Mouse (Mus musculus): ENCODE results near the gene Camk1d. TPM values are rescaled to one million over a fixed set of nuclear protein-coding genes. Genes with fewer than 3 reads are reported as not detected.

Camk1d gene
- polyA plus RNA-seq, 3 experiments from 2014 or later: 8.0 to 13.0 (median 9.3) TPM

Other genes with a start within 250 kb of the Camk1d start
- gene Nudt5, start 130.5 kb upstream of the Camk1d start, polyA plus RNA-seq (2017; shearing (Covaris generic)): 10 to 100 TPM; 44.8 to 87.6 (median 51.4) TPM
- gene Cdc123, start 130.6 kb upstream of the Camk1d start, polyA plus RNA-seq (2017; shearing (Covaris generic)): 100 to 1,000 TPM; 136 to 251 (median 179) TPM
- gene Gm13199, start 148.4 kb upstream of the Camk1d start, polyA plus RNA-seq (2017; shearing (Covaris generic)): 1 to 10 TPM; 1.7 to 2.3 (median 1.8) TPM
- 10 to 100 TPM; 13.5 to 27.1 (median 15.8) TPM for gene Sec61a2, start 180.9 kb upstream of the Camk1d start, polyA plus RNA-seq (2017; shearing (Covaris generic))
- gene Dhtkd1, start 228.3 kb upstream of the Camk1d start, polyA plus RNA-seq (2017; shearing (Covaris generic)): under 1 TPM in 2 of 3 experiments, not detected in 1; 0.12 to 0.33 TPM
- 10 to 100 TPM; 16.7 to 20.1 (median 17.3) TPM for gene Upf2, start 237.0 kb upstream of the Camk1d start, polyA plus RNA-seq (2017; shearing (Covaris generic))

Measured in inflammation-experienced regulatory T-cells, adult 6 months (primary cell).